Mouse (Mus musculus) liver, embryonic 14.5 days (tissue): ENCODE measurements around the gene Hexa. TPM values are rescaled to one million over a fixed set of nuclear protein-coding genes. Genes with fewer than 3 reads are reported as not detected.

Experiments
- ATAC-seq: fragments of 200-750 bp; cut with Nextera tagmentation; 2 replicates; pipeline ENCODE4 v1.8.0; 2017; ENCODE audit warnings: moderate number of reproducible peaks, mild to moderate bottlenecking, moderate library complexity; ENCODE audit not compliant: insufficient read depth
- DNase-seq, 3 experiments: peaks; one replicate each; pipeline ENCODE4 v3.0.0-alpha.2; 2012 to 2013; ENCODE audit warnings: low read depth in 3 of 3, low spot score in 3 of 3
- H3K27ac ChIP-seq: fragments of 300-500 bp; sonication (generic); 2 replicates; pipeline ENCODE4 v1.5.1; 2014; ENCODE audit warnings: moderate library complexity, mild to moderate bottlenecking, control low read depth, inconsistent platforms
- H3K27me3 ChIP-seq: fragments of 300-500 bp; sonication (generic); 2 replicates; pipeline ENCODE4 v1.6.1; 2014; ENCODE audit warnings: mild to moderate bottlenecking, low read length, moderate library complexity; ENCODE audit not compliant: control insufficient read depth, insufficient read depth
- H3K36me3 ChIP-seq: fragments of 300-500 bp; sonication (generic); replicated peaks from 2 replicates; pipeline ENCODE4 v1.6.1; 2014; ENCODE audit warnings: low read depth; ENCODE audit not compliant: control insufficient read depth, insufficient read depth
- H3K4me1 ChIP-seq, 2 experiments: fragments of 200-500 bp in 1 of 2; fragments of 300-500 bp in 1 of 2; sonication (generic) in 1 of 2; replicated peaks; 2 replicates each; pipeline ENCODE4 v1.6.1; 2012 to 2014; ENCODE audit warnings: antibody characterized with exemption in 1 of 2, inconsistent platforms in 1 of 2, low read length in 1 of 2; ENCODE audit not compliant: control insufficient read depth in 2 of 2, insufficient read depth in 2 of 2
- H3K4me2 ChIP-seq: fragments of 300-500 bp; sonication (generic); 2 replicates; pipeline ENCODE4 v1.6.1; 2014; ENCODE audit warnings: low read depth, mild to moderate bottlenecking, control low read depth, moderate library complexity
- H3K4me3 ChIP-seq, 2 experiments: fragments of 200-500 bp in 1 of 2; fragments of 300-500 bp in 1 of 2; sonication (generic) in 1 of 2; 2 replicates each; pipeline ENCODE4 v1.5.1; 2012 to 2014; ENCODE audit warnings: low read depth in 2 of 2, low read length in 2 of 2, mild to moderate bottlenecking in 2 of 2, control low read depth in 1 of 2, inconsistent platforms in 1 of 2, moderate library complexity in 1 of 2; ENCODE audit not compliant: insufficient read depth in 1 of 2
- H3K9ac ChIP-seq: fragments of 300-500 bp; sonication (generic); replicated peaks from 2 replicates; pipeline ENCODE4 v1.6.1; 2014; ENCODE audit warnings: mild to moderate bottlenecking, control low read depth, moderate library complexity
- H3K9me3 ChIP-seq: fragments of 300-500 bp; sonication (generic); 2 replicates; pipeline ENCODE4 v1.6.1; 2016; ENCODE audit warnings: low read length, mixed read lengths; ENCODE audit not compliant: control insufficient read depth
- CTCF ChIP-seq: IDR thresholded peaks from 2 replicates; pipeline ENCODE4 v1.5.1; 2016; ENCODE audit warnings: antibody characterized with exemption, low read depth, control low read depth
- EP300 ChIP-seq: IDR thresholded peaks from 2 replicates; pipeline ENCODE4 v1.6.1; 2016; ENCODE audit warnings: antibody characterized with exemption, low read depth
- WGBS: fragments of 180-500 bp; shearing (Covaris S2); extraction: QIAGEN DNeasy Blood & Tissue Kit; methylation state at CpG from one replicate; pipeline ENCODE4 v1.1.7; 2014; ENCODE audit not compliant: insufficient replicate concordance; 5-methylcytosine and 5-hydroxymethylcytosine counted together
- polyA plus RNA-seq, 2 experiments: library from polyadenylated mRNA; depleted of rRNA in 1 of 2; stranded (reverse) in 1 of 2; unstranded in 1 of 2; fragments of >200 nt; fragmentation: Nextera tagmentation in 1 of 2; extraction: Ambion mirVana in 1 of 2; gene quantifications; 2 replicates each; pipeline versions ENCODE4 v1.2.1 to v1.2.3; 2012 to 2014

Hexa gene
- polyA plus RNA-seq (2012; rRNA removed): 14.5 and 17.5 TPM in 2 replicates
- 29.1 and 32.0 TPM in 2 replicates for polyA plus RNA-seq (2014; fragmentation: Nextera tagmentation; extraction: Ambion mirVana)

GRCm38 (mm10) chr9:59539441-59540137 is at the start of gene Hexa, which contains the start of gene Tmem202:
Hexa (plus strand) TSS chr9:59539540.
Tmem202 (minus strand) TSS chr9:59539847.
- Histone ChIP-seq H3K36me3 (no peaks in the 10 kb centered on the region), H3K27ac (no peak within 1 kb of the TSS), H3K27me3 (no peaks in the 10 kb centered on the region), H3K4me3 (peak within 1 kb of the TSS; percentile 50), H3K9ac (peak within 1 kb of the TSS; percentile 59), H3K9me3 (no peaks in the 10 kb centered on the region), H3K4me1 (peaks cover 0 to 8% of the 10 kb centered on the region in 2 experiments; a peak in 2 of 4 replicates), H3K4me2 (peak within 1 kb of the TSS; percentile 84)
- ATAC-seq (peak; percentile 79), DNase-seq (peak; percentile 47 to 55 (median 50))
- WGBS: under 1% methylated on average over 55 of the region's 55 CpGs
- TF ChIP-seq EP300 (no peak), CTCF (no peak)

DNA sequence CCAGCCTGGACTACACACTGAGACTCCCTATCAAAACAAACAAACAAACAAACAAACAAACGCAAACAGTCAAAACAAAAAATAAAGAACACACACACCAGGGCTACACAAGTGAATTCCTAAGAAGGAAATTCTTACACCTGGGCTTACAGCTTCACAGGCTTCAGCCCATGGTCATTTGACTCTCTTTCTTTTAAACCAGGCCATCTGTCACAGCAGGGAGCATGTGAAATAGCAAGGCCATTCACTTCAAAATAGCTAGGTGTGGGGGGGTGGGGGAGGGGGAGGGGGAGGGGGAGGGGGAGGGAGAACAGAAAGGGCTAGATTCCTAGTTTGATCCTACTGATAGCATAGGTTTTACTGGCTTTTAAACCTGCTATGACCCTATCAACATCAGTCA is 31.2 kb upstream of the Hexa start:
- no peak overlapping the region for H3K4me3 ChIP-seq
- no peak for TF ChIP-seq EP300
- TF ChIP-seq CTCF: no peak
- H3K9me3 ChIP-seq: no peaks in the 10 kb centered on the region
- H3K36me3 ChIP-seq: no peaks in the 10 kb centered on the region
- DNase-seq (no peak), ATAC-seq (no peak)
- H3K27me3 ChIP-seq: no peaks in the 10 kb centered on the region
- no peak overlapping the region for H3K4me2 ChIP-seq
- 43% methylated on average over 1 of the region's 1 CpGs for WGBS
- no peak overlapping the region for H3K9ac ChIP-seq
- no peaks in the 10 kb centered on the region for H3K4me1 ChIP-seq
- H3K27ac ChIP-seq: no peak overlapping the region

GRCm38 (mm10) chr9:59512381-59512780 is 27.0 kb upstream of the Hexa start:
- no peak overlapping the region for H3K27ac ChIP-seq
- H3K4me1 ChIP-seq: no peaks in the 10 kb centered on the region
- TF ChIP-seq EP300: no peak
- no peak for TF ChIP-seq CTCF
- no peaks in the 10 kb centered on the region for H3K36me3 ChIP-seq
- no peak for DNase-seq
- H3K4me3 ChIP-seq: no peak overlapping the region
- WGBS: 63% methylated on average over 4 of the region's 4 CpGs
- no peaks in the 10 kb centered on the region for H3K27me3 ChIP-seq
- no peaks in the 10 kb centered on the region for H3K9me3 ChIP-seq
- no peak overlapping the region for H3K4me2 ChIP-seq
- no peak for ATAC-seq
- no peak overlapping the region for H3K9ac ChIP-seq

- Histone ChIP-seq H3K4me1 (no peaks in the 10 kb centered on the region), H3K9ac (no peak overlapping the region), H3K9me3 (no peaks in the 10 kb centered on the region), H3K27me3 (no peaks in the 10 kb centered on the region), H3K36me3 (no peaks in the 10 kb centered on the region), H3K27ac (no peak overlapping the region), H3K4me3 (no peak overlapping the region), H3K4me2 (no peak overlapping the region)
- 22% methylated on average over 3 of the region's 3 CpGs for WGBS
- TF ChIP-seq CTCF (no peak), EP300 (no peak)
- no peak for ATAC-seq
- no peak for DNase-seq
Measured at GRCm38 (mm10) chr9:59515069-59515468, 24.3 kb upstream of the Hexa start.

DNA sequence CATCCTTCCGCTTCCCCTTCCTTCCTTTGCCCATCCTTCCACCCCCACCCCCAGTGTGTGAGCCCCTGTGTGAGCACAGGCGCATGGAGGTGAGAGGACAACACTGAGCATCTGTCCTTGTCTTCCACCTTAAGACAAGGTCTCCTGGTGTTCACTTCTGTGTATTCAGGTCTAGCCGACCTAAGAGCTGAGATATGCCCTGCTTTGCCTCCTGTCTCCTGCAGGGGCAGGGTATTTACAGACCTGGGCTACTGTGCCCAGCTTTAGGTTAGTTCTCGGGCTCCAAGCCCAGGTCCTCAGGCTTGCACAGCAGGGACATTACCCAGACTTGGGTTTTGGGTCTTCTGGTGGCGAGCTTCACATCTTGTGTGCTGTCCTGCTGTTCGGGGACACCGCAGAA is 22.2 kb upstream of the Hexa start:
- no peaks in the 10 kb centered on the region for H3K27me3 ChIP-seq
- H3K9ac ChIP-seq: no peak overlapping the region
- H3K4me1 ChIP-seq: no peaks in the 10 kb centered on the region
- no peaks in the 10 kb centered on the region for H3K36me3 ChIP-seq
- no peak overlapping the region for H3K27ac ChIP-seq
- WGBS: 50% methylated on average over 7 of the region's 7 CpGs
- H3K9me3 ChIP-seq: no peaks in the 10 kb centered on the region
- no peak overlapping the region for H3K4me2 ChIP-seq
- H3K4me3 ChIP-seq: no peak overlapping the region
- 0 out of 2 replicates have a peak, but pooled peaks have one; percentile 12 for TF ChIP-seq CTCF
- no peak for TF ChIP-seq EP300
- no peak for DNase-seq
- ATAC-seq: no peak
